Mouse (Mus musculus): ENCODE results near the gene H1fx. TPM values are rescaled to one million over a fixed set of nuclear protein-coding genes. Genes with fewer than 3 reads are reported as not detected.

Gene H1fx
- polyA plus RNA-seq, 1 experiment = 0.44 TPM

DNA sequence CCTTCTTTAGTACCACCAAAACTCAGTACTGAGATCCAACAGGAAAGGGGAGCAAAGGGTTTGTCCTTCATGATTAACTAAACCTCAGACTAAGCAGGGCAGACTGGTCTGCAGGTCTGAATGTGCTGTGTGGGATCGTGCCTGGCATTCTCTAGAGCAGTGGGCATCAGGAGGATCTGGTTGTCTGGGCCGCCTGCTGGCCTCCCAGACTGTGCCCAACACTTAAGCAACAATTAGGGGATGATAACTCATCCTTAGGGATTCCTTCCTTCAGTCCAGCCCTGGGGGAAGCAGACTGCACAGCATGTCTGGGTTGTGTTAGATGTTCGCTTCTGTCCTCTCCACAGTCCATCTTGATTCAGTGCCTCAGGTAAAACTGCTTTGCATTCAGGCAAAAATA is 42.5 kb downstream of the H1fx start:
- Histone ChIP-seq H3K27me3 (ENCODE audit: control insufficient read depth) (no peaks in the 10 kb centered on the region), H3K36me3 (ENCODE audit: control insufficient read depth) (peaks cover 32% of the 10 kb centered on the region), H3K9me3 (ENCODE audit: control insufficient read depth, low read length) (no peaks in the 10 kb centered on the region), H3K4me3 (replicated peaks) (no peak overlapping the region), H3K4me1 (ENCODE audit: control insufficient read depth) (no peaks in the 10 kb centered on the region; the same call in 1 of the 2 replicates)
- no peak for TF ChIP-seq TAL1 (IDR thresholded peaks at IDR 0.05; ENCODE audit: low read length)
- TF ChIP-seq GATA1 (IDR thresholded peaks at IDR 0.05; ENCODE audit: low read length) = no peak

DNA sequence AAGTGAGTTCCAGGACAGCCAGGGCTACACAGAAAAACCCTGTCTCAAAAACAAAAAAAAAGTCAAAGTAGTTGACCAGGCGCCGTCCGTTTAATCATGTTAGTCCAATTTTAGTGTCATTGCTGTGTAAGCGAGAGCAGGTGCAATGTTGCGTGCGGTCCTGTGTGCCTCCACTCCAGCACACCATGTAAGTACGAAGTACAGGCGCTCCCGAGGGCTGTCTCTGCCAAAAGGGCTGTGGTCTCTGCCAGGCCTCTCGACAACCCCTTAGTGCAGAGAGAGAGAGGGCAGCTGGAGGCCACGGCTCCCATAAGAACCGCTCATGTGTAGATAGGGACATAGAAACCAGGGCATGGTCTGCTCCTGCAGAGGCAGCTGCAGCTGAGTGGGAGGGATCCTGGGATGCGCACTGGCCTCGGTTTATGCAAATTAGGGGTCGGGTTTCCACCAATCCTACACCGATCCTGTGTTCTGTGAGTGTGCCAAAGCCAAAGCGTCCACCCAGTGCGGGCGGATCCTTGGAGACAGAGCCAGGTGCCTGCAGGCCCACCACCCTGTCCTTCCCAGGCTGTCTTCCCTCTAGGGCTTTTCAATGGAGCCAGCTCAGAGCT is 44.2 kb downstream of the H1fx start:
- peaks cover 47% of the 10 kb centered on the region for H3K36me3 ChIP-seq (ENCODE audit: control insufficient read depth)
- H3K9me3 ChIP-seq (ENCODE audit: control insufficient read depth, low read length) = no peaks in the 10 kb centered on the region
- H3K4me1 ChIP-seq (ENCODE audit: control insufficient read depth) = no peaks in the 10 kb centered on the region; the same call in 1 of the 2 replicates
- TF ChIP-seq GATA1 (IDR thresholded peaks at IDR 0.05; ENCODE audit: low read length) (no peak), TAL1 (IDR thresholded peaks at IDR 0.05; ENCODE audit: low read length) (no peak)
- no peaks in the 10 kb centered on the region for H3K27me3 ChIP-seq (ENCODE audit: control insufficient read depth)
- H3K4me3 ChIP-seq (replicated peaks) = no peak overlapping the region

DNA sequence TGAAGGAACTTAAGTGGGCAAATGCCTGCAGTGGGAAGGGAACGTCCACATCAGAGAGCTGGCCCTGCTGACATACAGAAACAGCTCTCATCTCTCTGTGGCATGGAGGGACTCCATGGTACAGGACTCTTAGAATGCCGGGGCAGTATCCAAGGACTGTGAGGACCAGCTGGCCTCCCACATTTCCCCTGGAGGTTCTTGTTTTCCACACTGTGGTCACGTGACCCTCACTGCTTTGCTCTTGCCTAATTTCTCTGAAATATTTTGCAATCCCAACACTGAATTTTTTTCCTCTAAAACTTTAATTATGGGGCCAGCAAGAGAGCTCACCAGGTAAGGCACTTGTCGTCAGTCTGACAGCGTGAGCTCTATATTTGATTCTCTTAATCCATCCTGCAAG is 46.4 kb downstream of the H1fx start:
- Histone ChIP-seq H3K9me3 (ENCODE audit: control insufficient read depth, low read length) (peaks cover 3% of the 10 kb centered on the region; the same call in 1 of the 2 replicates), H3K4me1 (ENCODE audit: control insufficient read depth) (no peaks in the 10 kb centered on the region; the same call in 1 of the 2 replicates), H3K4me3 (replicated peaks) (no peak overlapping the region), H3K27me3 (ENCODE audit: control insufficient read depth) (no peaks in the 10 kb centered on the region), H3K36me3 (ENCODE audit: control insufficient read depth) (peaks cover 66% of the 10 kb centered on the region)
- TF ChIP-seq TAL1 (IDR thresholded peaks at IDR 0.05; ENCODE audit: low read length) = no peak
- TF ChIP-seq GATA1 (IDR thresholded peaks at IDR 0.05; ENCODE audit: low read length) = no peak

Other genes starting within 250 kb of the H1fx start
- gene Gp9, start 203.6 kb downstream of the H1fx start, polyA plus RNA-seq (2012) = 8.1 and 8.8 TPM in 2 replicates
- 22.8 and 70.9 TPM in 2 replicates for gene Rab43, start 169.5 kb downstream of the H1fx start, polyA plus RNA-seq (2012)
- gene Gm45140, start 145.8 kb downstream of the H1fx start, polyA plus RNA-seq (2012) = 1.4 and 1.8 TPM in 2 replicates
- gene Isy1, start 142.8 kb downstream of the H1fx start, polyA plus RNA-seq (2012) = 2.4 and 2.6 TPM in 2 replicates
- gene Cnbp, start 130.5 kb downstream of the H1fx start, polyA plus RNA-seq (2012) = 6.3 and 7.3 TPM in 2 replicates
- gene Copg1, start 93.8 kb downstream of the H1fx start, polyA plus RNA-seq (2012) = 0.85 and 1.3 TPM in 2 replicates
- gene Hmces, start 67.7 kb downstream of the H1fx start, polyA plus RNA-seq (2012) = 1.1 and 1.4 TPM in 2 replicates
- gene Rab7, start 63.6 kb upstream of the H1fx start, polyA plus RNA-seq (2012) = 2.7 and 3.9 TPM in 2 replicates
- 1.2 and 1.4 TPM in 2 replicates for gene Rpn1, start 102.8 kb upstream of the H1fx start, polyA plus RNA-seq (2012)
- gene Gata2, start 212.3 kb upstream of the H1fx start, polyA plus RNA-seq (2012) = 0.62 and 0.82 TPM in 2 replicates
- not detected in 2 replicates for gene Dnajb8, start 240.6 kb upstream of the H1fx start, polyA plus RNA-seq (2012)

Measured in erythroblast, embryonic 14.5 days (primary cell).